In genomic region chr6:32381516-32381915, GRCm38 (mm10) we compare ENCODE assay signal across 28 mouse cellular contexts.
DNase-seq lines count a peak whose midpoint lies in the region; ATAC-seq and TF ChIP-seq lines count a peak whose summit lies in the region.
"Had no signal": no experiment of that assay in that cellular context is flagged by ENCODE, and none has a peak within 500 bp of the region (broad histone marks: within the 10 kb centered on the region; RNA-seq: fewer than 3 reads in every experiment).

No protein-coding gene starts in this region.

- no peaks in the 10 kb centered on the region for H3K9me3 ChIP-seq in embryonic facial prominence, embryonic 11.5 days (replicated peaks; ENCODE audit: control insufficient read depth, low read length)
- H3K9me3 ChIP-seq in limb, embryonic 13.5 days, result no peaks in the 10 kb centered on the region
- no peaks in the 10 kb centered on the region for H3K9me3 ChIP-seq in midbrain, embryonic 11.5 days (ENCODE audit: control insufficient read depth, low read length)
- H3K9me3 ChIP-seq: embryonic facial prominence, embryonic 13.5 days; forebrain, embryonic 12.5 days; hindbrain, embryonic 12.5 days; intestine, embryonic 15.5 days; midbrain, embryonic 15.5 days; neural tube, embryonic 12.5 days had no signal

- ATAC-seq in embryonic facial prominence, embryonic 11.5 days (replicated peaks; ENCODE audit: insufficient number of reproducible peaks, low FRiP score, low TSS enrichment, low read depth), result peak; percentile 55
- no peak for ATAC-seq in limb, embryonic 13.5 days (ENCODE audit: low FRiP score, low read depth)
- no peak for ATAC-seq in midbrain, embryonic 11.5 days (ENCODE audit: low FRiP score)
- ATAC-seq: forebrain, postnatal 0 days; hindbrain, postnatal 0 days; intestine, embryonic 15.5 days; liver, postnatal 0 days; midbrain, embryonic 15.5 days had no signal

- WGBS in embryonic facial prominence, embryonic 11.5 days, result 35% methylated on average over 10 of the region's 10 CpGs
- WGBS in limb, embryonic 13.5 days, result 13% methylated on average over 10 of the region's 10 CpGs
- WGBS in midbrain, embryonic 11.5 days, result 70% methylated on average over 10 of the region's 10 CpGs

- no peak overlapping the region for H3K4me3 ChIP-seq in embryonic facial prominence, embryonic 11.5 days (ENCODE audit: low read depth, low read length)
- no peak overlapping the region for H3K4me3 ChIP-seq in limb, embryonic 13.5 days
- H3K4me3 ChIP-seq in midbrain, embryonic 11.5 days (ENCODE audit: low read depth, low read length), result no peak overlapping the region
- H3K4me3 ChIP-seq: embryonic facial prominence, embryonic 13.5 days; forebrain, embryonic 12.5 days; hindbrain, embryonic 12.5 days; intestine, embryonic 15.5 days; layer of hippocampus, adult 2 months; midbrain, embryonic 15.5 days; neural tube, embryonic 12.5 days had no signal

- peak; percentile 46 for DNase-seq in brain, embryonic 14.5 days (ENCODE audit: low read depth)
- DNase-seq in embryo, embryonic 10 days (ENCODE audit: low spot score), result peak; percentile 60
- peak; percentile 67 for DNase-seq in embryonic facial prominence, embryonic 11.5 days (ENCODE audit: low spot score)
- no peak for DNase-seq in midbrain, embryonic 11.5 days (ENCODE audit: low spot score, missing footprints)
- no peak for DNase-seq in urinary bladder, postnatal 4 days (ENCODE audit: low spot score in 2 of 2)
- DNase-seq in thymus, postnatal 10 days (ENCODE audit: low spot score in 2 of 2), result no peak
- DNase-seq: adrenal gland, postnatal 25 days; B cell, adult 2 months; cerebellum, adult 8-10 months; forebrain, postnatal 0 days; gastrocnemius, postnatal 14 days; heart, postnatal 36 days; kidney, adult 2 months; kidney, postnatal 36 days; liver, postnatal 0 days; lung, postnatal 4 days; thymus, postnatal 14 days had no signal

- H3K27ac ChIP-seq in embryonic facial prominence, embryonic 11.5 days (replicated peaks; ENCODE audit: low read depth, low read length), result no peak overlapping the region
- H3K27ac ChIP-seq in limb, embryonic 13.5 days, result no peak overlapping the region
- H3K27ac ChIP-seq in midbrain, embryonic 11.5 days (ENCODE audit: low read depth, low read length), result no peak overlapping the region
- H3K27ac ChIP-seq: embryonic facial prominence, embryonic 13.5 days; forebrain, embryonic 12.5 days; hindbrain, embryonic 12.5 days; hindbrain, postnatal 0 days; intestine, embryonic 15.5 days; layer of hippocampus, adult 2 months; midbrain, embryonic 15.5 days; neural tube, embryonic 12.5 days had no signal

- no peak for TF ChIP-seq POLR2A in brain, embryonic 14.5 days (IDR thresholded peaks at IDR 0.05; ENCODE audit: borderline replicate concordance, extremely low read depth, insufficient read depth, insufficient read length, poor library complexity, severe bottlenecking)

- no peaks in the 10 kb centered on the region for H3K36me3 ChIP-seq in embryonic facial prominence, embryonic 11.5 days (replicated peaks; ENCODE audit: control insufficient read depth, insufficient read depth, low read depth, low read length)
- H3K36me3 ChIP-seq in limb, embryonic 13.5 days, result no peaks in the 10 kb centered on the region
- no peaks in the 10 kb centered on the region for H3K36me3 ChIP-seq in midbrain, embryonic 11.5 days (ENCODE audit: control insufficient read depth, insufficient read depth, low read length)
- H3K36me3 ChIP-seq: embryonic facial prominence, embryonic 13.5 days; forebrain, embryonic 12.5 days; hindbrain, embryonic 12.5 days; intestine, embryonic 15.5 days; midbrain, embryonic 15.5 days; neural tube, embryonic 12.5 days had no signal

- H3K4me1 ChIP-seq in embryonic facial prominence, embryonic 11.5 days (ENCODE audit: control insufficient read depth, insufficient read depth, low read length), result no peaks in the 10 kb centered on the region
- H3K4me1 ChIP-seq in limb, embryonic 13.5 days, result peaks cover 29% of the 10 kb centered on the region
- no peaks in the 10 kb centered on the region for H3K4me1 ChIP-seq in midbrain, embryonic 11.5 days (ENCODE audit: control insufficient read depth, insufficient read depth, low read length)
- H3K4me1 ChIP-seq: intestine, embryonic 15.5 days had no signal

- H3K27me3 ChIP-seq in embryonic facial prominence, embryonic 11.5 days (ENCODE audit: control insufficient read depth, insufficient read depth, low read length), result no peaks in the 10 kb centered on the region
- peaks cover 57% of the 10 kb centered on the region for H3K27me3 ChIP-seq in limb, embryonic 13.5 days
- H3K27me3 ChIP-seq in midbrain, embryonic 11.5 days (ENCODE audit: control insufficient read depth, insufficient read depth, low read length), result no peaks in the 10 kb centered on the region
- H3K27me3 ChIP-seq: hindbrain, embryonic 12.5 days; intestine, embryonic 15.5 days; midbrain, embryonic 15.5 days; neural tube, embryonic 12.5 days had no signal

- TF ChIP-seq CTCF in brain, embryonic 14.5 days (IDR thresholded peaks at IDR 0.05; ENCODE audit: borderline replicate concordance, extremely low read depth, insufficient read depth, insufficient read length), result no peak

- no peak overlapping the region for H3K4me2 ChIP-seq in embryonic facial prominence, embryonic 11.5 days (ENCODE audit: low read depth, low read length)
- peak overlapping the region; percentile 37; the same call in 1 of the 2 replicates for H3K4me2 ChIP-seq in limb, embryonic 13.5 days (replicated peaks)
- H3K4me2 ChIP-seq in midbrain, embryonic 11.5 days, result no peak overlapping the region
- H3K4me2 ChIP-seq: embryonic facial prominence, embryonic 13.5 days; forebrain, embryonic 12.5 days; heart, embryonic 11.5 days; hindbrain, embryonic 12.5 days; intestine, embryonic 15.5 days; liver, embryonic 11.5 days; midbrain, embryonic 15.5 days; neural tube, embryonic 12.5 days had no signal

- no peak overlapping the region for H3K9ac ChIP-seq in embryonic facial prominence, embryonic 11.5 days (replicated peaks; ENCODE audit: low read length)
- no peak overlapping the region for H3K9ac ChIP-seq in limb, embryonic 13.5 days
- H3K9ac ChIP-seq in midbrain, embryonic 11.5 days (ENCODE audit: low read length), result no peak overlapping the region
- H3K9ac ChIP-seq: embryonic facial prominence, embryonic 13.5 days; forebrain, embryonic 12.5 days; forebrain, postnatal 0 days; hindbrain, embryonic 12.5 days; intestine, embryonic 15.5 days; liver, postnatal 0 days; midbrain, embryonic 15.5 days; neural tube, embryonic 12.5 days had no signal

Comparison
In these comparisons a context has a peak if more than half of its experiments do, and no peak if none do; other contexts are left out.
1. DNase-seq: peak in brain, embryonic 14.5 days (single experiment), embryo, embryonic 10 days (single experiment) and embryonic facial prominence, embryonic 11.5 days (single experiment); none in midbrain, embryonic 11.5 days (single experiment), urinary bladder, postnatal 4 days (0 of 2) and thymus, postnatal 10 days (0 of 2).